Mouse (Mus musculus): ENCODE measurements around the gene Mboat2. TPM values are rescaled to one million over a fixed set of nuclear protein-coding genes. Genes with fewer than 3 reads are reported as not detected.

Mboat2 gene
- polyA plus RNA-seq, 1 experiment: 24.0 TPM

DNA sequence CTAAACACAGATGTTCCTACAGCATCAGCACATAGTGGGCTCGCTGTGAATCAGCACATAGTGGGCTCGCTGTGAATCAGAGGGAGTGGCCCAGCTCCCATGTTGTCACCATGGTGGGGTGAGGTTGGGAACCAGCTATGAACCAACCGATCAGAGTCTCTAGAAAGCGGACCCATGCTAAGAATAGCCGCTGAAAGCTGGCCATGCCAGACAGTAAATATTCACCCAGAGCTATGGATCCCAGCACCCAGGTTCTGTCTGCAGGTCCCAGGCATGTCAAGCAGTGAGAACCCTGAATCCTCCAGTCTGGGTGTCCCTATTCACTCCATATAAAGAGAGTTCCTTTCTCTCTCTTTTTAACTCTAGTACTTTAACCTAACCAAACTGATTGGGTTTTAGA lies 94.6 kb downstream of the Mboat2 start:
- Histone ChIP-seq H3K27me3 (ENCODE audit: control insufficient read depth, insufficient read depth, low read length) (no peaks in the 10 kb centered on the region), H3K4me1 (ENCODE audit: control insufficient read depth, insufficient read depth, low read length) (peaks cover 5% of the 10 kb centered on the region), H3K27ac (ENCODE audit: insufficient read depth, low read length) (no peak overlapping the region), H3K4me3 (replicated peaks; ENCODE audit: insufficient read depth, low read depth, low read length) (no peak overlapping the region)
- TF ChIP-seq POLR2A (IDR thresholded peaks at IDR 0.05; ENCODE audit: borderline replicate concordance, insufficient read depth, low read length) (no peak), CTCF (IDR thresholded peaks at IDR 0.05; ENCODE audit: borderline replicate concordance, insufficient read depth, low read depth, low read length) (no peak)
- 90% methylated on average over 5 of the region's 5 CpGs for WGBS
- DNase-seq: no peak

DNA sequence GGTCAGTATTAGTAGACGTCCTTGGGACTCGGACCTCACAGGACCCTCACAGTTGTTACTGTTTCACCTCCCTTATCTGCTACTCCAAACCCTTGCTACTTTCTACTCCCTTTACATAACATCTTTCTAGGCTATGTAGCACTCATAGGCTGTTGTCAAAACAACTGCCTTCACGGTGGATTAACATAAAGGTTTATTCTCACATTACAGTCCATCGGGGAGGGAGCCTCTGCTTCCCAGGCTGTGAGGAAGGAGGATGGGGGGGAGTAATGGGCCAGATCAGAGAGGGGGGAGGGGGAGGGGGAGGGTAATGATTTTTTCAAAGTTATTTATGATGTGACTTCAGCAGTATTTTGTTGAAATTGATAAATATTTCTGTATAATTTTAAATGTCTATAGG lies 95.0 kb downstream of the Mboat2 start:
- no peak for DNase-seq
- WGBS: 57% methylated on average over 4 of the region's 4 CpGs
- TF ChIP-seq CTCF (IDR thresholded peaks at IDR 0.05; ENCODE audit: borderline replicate concordance, insufficient read depth, low read depth, low read length) (no peak), POLR2A (IDR thresholded peaks at IDR 0.05; ENCODE audit: borderline replicate concordance, insufficient read depth, low read length) (no peak)

DNA sequence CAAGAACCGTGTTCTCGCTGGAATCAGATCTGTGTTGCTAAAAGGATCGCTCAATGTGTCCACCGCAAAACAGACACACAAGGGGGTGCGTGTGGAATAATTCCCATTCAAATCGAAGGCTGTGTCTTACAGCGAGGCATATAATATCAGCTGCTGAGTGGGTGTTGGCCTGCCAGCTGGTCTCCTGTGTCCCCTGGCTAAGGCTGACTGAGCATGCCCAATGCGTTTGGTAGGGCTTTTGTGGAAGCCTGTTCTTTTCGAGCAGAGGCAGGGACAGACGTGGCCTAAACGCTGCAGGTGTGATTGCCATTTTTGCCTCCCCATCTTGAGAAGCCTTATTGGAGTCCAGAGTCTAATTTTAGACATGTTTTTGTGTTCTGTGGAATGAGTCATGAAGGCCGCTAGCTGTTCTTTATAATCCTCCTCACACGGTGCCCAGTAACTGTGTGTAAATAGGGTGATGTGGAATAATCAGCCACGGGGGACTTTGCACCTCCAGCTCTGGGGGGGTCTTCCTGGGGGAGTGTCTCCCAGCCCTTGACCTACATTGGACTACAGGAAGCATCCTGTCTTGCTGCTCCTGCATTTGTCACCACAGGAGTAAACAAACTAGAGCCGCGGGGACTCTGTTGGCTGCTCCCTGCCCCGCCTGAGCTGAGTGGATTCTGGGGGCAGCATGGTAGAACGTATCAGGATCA lies 97.5 kb downstream of the Mboat2 start:
- H3K4me3 ChIP-seq (replicated peaks; ENCODE audit: insufficient read depth, low read depth, low read length): no peak overlapping the region
- DNase-seq: peak; percentile 62 to 64
- peaks cover 5% of the 10 kb centered on the region for H3K4me1 ChIP-seq (ENCODE audit: control insufficient read depth, insufficient read depth, low read length)
- TF ChIP-seq CTCF (IDR thresholded peaks at IDR 0.05; ENCODE audit: borderline replicate concordance, insufficient read depth, low read depth, low read length) (no peak), POLR2A (IDR thresholded peaks at IDR 0.05; ENCODE audit: borderline replicate concordance, insufficient read depth, low read length) (no peak)
- 41% methylated on average over 18 of the region's 18 CpGs for WGBS
- H3K27me3 ChIP-seq (ENCODE audit: control insufficient read depth, insufficient read depth, low read length): no peaks in the 10 kb centered on the region
- no peak overlapping the region for H3K27ac ChIP-seq (ENCODE audit: insufficient read depth, low read length)

More for the DNA sequence above, 95.0 kb downstream of the Mboat2 start:
- H3K4me3 ChIP-seq (replicated peaks; ENCODE audit: insufficient read depth, low read depth, low read length): no peak overlapping the region
- H3K27me3 ChIP-seq (ENCODE audit: control insufficient read depth, insufficient read depth, low read length): no peaks in the 10 kb centered on the region
- H3K27ac ChIP-seq (ENCODE audit: insufficient read depth, low read length): no peak overlapping the region
- peaks cover 5% of the 10 kb centered on the region for H3K4me1 ChIP-seq (ENCODE audit: control insufficient read depth, insufficient read depth, low read length)

DNA sequence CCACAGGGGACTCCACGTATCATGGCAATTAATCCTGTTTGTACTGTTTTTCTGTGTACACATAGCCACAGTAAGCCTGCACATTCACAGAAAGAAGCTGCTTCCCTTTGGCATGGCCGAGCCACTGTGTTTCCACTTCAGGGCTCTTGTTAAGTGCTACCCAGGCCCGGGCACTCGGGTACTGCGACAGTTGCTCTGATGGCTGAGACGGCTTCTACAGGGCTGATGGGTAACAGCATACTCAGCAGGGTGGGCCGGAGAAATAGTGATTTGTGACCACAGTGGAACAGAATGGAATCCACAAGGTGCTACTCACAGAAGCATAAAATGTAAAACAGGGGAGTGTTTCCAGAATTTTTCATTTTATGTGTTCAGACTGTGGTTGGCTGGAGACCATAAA lies 98.4 kb downstream of the Mboat2 start:
- WGBS: 62% methylated on average over 7 of the region's 7 CpGs
- DNase-seq: no peak
- TF ChIP-seq POLR2A (IDR thresholded peaks at IDR 0.05; ENCODE audit: borderline replicate concordance, insufficient read depth, low read length): no peak
- TF ChIP-seq CTCF (IDR thresholded peaks at IDR 0.05; ENCODE audit: borderline replicate concordance, insufficient read depth, low read depth, low read length): no peak
- Histone ChIP-seq H3K4me1 (ENCODE audit: control insufficient read depth, insufficient read depth, low read length) (peaks cover 5% of the 10 kb centered on the region), H3K4me3 (replicated peaks; ENCODE audit: insufficient read depth, low read depth, low read length) (no peak overlapping the region), H3K27ac (ENCODE audit: insufficient read depth, low read length) (no peak overlapping the region), H3K27me3 (ENCODE audit: control insufficient read depth, insufficient read depth, low read length) (no peaks in the 10 kb centered on the region)

DNA sequence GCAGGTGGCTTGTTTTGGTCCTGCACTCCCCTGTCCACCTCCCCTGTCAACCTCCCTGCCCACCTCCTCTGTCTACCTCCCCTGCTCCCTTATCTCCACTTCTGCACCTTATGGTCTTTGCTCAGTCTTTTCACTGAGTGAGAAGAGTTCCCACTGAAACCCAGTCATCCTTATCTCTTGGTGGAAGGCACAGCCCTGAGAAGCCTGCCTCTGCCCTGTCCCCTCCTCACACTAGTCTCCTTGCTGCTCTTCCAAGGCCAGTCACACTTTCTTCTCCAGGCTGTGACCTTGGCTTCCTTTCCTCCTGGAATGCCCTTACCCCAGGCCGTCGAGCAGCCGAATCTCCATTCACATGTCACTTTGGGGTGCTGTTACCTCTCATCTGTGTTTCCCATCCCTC lies 100.1 kb downstream of the Mboat2 start:
- H3K4me3 ChIP-seq (replicated peaks; ENCODE audit: insufficient read depth, low read depth, low read length): no peak overlapping the region
- TF ChIP-seq CTCF (IDR thresholded peaks at IDR 0.05; ENCODE audit: borderline replicate concordance, insufficient read depth, low read depth, low read length): no peak
- no peak for TF ChIP-seq POLR2A (IDR thresholded peaks at IDR 0.05; ENCODE audit: borderline replicate concordance, insufficient read depth, low read length)
- 76% methylated on average over 3 of the region's 3 CpGs for WGBS
- peaks cover 5% of the 10 kb centered on the region for H3K4me1 ChIP-seq (ENCODE audit: control insufficient read depth, insufficient read depth, low read length)
- no peak overlapping the region for H3K27ac ChIP-seq (ENCODE audit: insufficient read depth, low read length)
- H3K27me3 ChIP-seq (ENCODE audit: control insufficient read depth, insufficient read depth, low read length): no peaks in the 10 kb centered on the region
- no peak for DNase-seq

DNA sequence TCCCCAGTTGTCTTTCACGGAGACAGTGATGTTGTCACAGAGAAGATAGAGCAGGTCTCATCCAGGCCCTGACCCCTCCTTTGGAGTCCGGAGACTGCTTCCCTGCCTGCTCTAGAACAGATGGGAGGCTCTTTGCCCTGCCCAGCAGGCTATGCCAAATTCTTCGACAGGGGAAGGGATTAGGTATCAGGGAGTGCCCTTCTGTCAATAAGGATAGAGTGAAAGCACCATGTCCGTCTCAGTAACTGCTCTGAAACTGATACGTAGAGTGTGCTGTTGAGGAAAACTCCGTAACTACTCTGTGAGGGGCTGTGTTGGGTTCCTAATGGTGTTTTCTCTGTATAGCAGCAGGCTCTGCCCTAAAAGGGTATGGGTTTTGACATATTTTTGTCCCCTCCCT lies 101.4 kb downstream of the Mboat2 start:
- Histone ChIP-seq H3K27me3 (ENCODE audit: control insufficient read depth, insufficient read depth, low read length) (no peaks in the 10 kb centered on the region), H3K4me1 (ENCODE audit: control insufficient read depth, insufficient read depth, low read length) (peaks cover 5% of the 10 kb centered on the region), H3K27ac (ENCODE audit: insufficient read depth, low read length) (no peak overlapping the region), H3K4me3 (replicated peaks; ENCODE audit: insufficient read depth, low read depth, low read length) (no peak overlapping the region)
- WGBS: 55% methylated on average over 6 of the region's 6 CpGs
- TF ChIP-seq CTCF (IDR thresholded peaks at IDR 0.05; ENCODE audit: borderline replicate concordance, insufficient read depth, low read depth, low read length) (no peak), POLR2A (IDR thresholded peaks at IDR 0.05; ENCODE audit: borderline replicate concordance, insufficient read depth, low read length) (no peak)
- no peak for DNase-seq

DNA sequence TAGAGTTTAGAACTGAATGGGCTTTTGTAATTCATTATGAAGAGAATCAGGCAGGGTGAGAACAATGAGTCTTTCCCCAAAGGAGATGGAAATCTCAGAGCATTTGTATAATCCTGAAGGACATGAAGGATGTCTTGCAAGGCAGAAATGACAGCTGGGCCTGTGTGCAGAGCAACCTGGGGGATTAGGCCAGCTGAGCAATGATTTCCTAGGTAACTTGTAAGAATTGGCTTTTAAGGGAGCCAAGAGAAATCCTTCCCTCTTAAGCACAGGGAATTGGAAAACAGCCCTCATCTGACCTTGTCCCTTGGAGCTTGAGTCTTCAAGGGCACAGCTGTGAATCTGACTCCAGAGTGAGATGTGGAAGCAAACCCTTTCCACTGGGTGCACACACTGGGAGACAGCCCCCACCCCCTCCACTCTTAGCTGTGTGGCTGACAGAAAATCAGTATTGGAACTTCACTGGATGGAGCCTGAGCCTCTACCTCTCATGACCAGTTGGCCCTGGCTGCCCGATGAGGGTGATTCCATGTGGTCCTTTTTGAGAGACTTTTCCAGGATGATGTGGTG lies 102.6 kb downstream of the Mboat2 start:
- Histone ChIP-seq H3K27me3 (ENCODE audit: control insufficient read depth, insufficient read depth, low read length) (no peaks in the 10 kb centered on the region), H3K27ac (ENCODE audit: insufficient read depth, low read length) (no peak overlapping the region), H3K4me1 (ENCODE audit: control insufficient read depth, insufficient read depth, low read length) (peaks cover under 1% of the 10 kb centered on the region), H3K4me3 (replicated peaks; ENCODE audit: insufficient read depth, low read depth, low read length) (no peak overlapping the region)
- 67% methylated on average over 1 of the region's 1 CpGs for WGBS
- DNase-seq: no peak
- no peak for TF ChIP-seq CTCF (IDR thresholded peaks at IDR 0.05; ENCODE audit: borderline replicate concordance, insufficient read depth, low read depth, low read length)
- no peak for TF ChIP-seq POLR2A (IDR thresholded peaks at IDR 0.05; ENCODE audit: borderline replicate concordance, insufficient read depth, low read length)

DNA sequence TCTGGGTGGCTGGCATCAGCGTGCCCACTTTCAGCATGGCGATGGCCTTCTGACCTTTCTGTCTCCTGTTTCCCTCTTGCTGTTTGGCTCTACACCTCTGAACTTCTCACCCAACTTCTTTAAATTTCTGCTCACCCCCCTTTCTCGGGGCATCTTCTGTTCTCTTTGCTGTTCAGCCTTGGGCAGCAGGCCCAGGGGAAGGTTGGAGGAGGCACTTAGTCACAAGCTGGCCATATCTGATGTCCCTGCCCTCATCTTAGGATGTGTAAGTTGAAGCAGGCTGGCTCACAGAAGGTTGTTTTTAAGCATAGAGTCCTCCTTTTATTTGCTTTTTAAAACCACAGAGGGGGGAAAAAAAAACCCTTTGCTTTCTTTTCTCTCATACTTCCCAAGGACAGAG lies 103.3 kb downstream of the Mboat2 start:
- no peaks in the 10 kb centered on the region for H3K27me3 ChIP-seq (ENCODE audit: control insufficient read depth, insufficient read depth, low read length)
- TF ChIP-seq CTCF (IDR thresholded peaks at IDR 0.05; ENCODE audit: borderline replicate concordance, insufficient read depth, low read depth, low read length) (no peak), POLR2A (IDR thresholded peaks at IDR 0.05; ENCODE audit: borderline replicate concordance, insufficient read depth, low read length) (no peak)
- no peak overlapping the region for H3K27ac ChIP-seq (ENCODE audit: insufficient read depth, low read length)
- WGBS: 84% methylated on average over 3 of the region's 3 CpGs
- no peak overlapping the region for H3K4me3 ChIP-seq (replicated peaks; ENCODE audit: insufficient read depth, low read depth, low read length)
- H3K4me1 ChIP-seq (ENCODE audit: control insufficient read depth, insufficient read depth, low read length): no peaks in the 10 kb centered on the region
- DNase-seq: no peak

All from cerebellum, adult 2 months (tissue).